Mouse (Mus musculus) myocyte (in vitro differentiated cells): ENCODE measurements around the gene Slc27a2. TPM values are rescaled to one million over a fixed set of nuclear protein-coding genes. Genes with fewer than 3 reads are reported as not detected.
"Not testable (repeated sequence)": the region's sequence is repeated elsewhere in the genome, so short reads cannot be mapped to it uniquely, and the experiment has no call there.

Experiments used
- H3K27me3 ChIP-seq: one replicate; pipeline ENCODE4 v1.6.1; 2011; ENCODE audit not compliant: control insufficient read depth, insufficient read depth, insufficient read length
- H3K36me3 ChIP-seq: one replicate; pipeline ENCODE4 v1.6.1; 2011; ENCODE audit not compliant: control insufficient read depth, insufficient read depth
- H3K4me2 ChIP-seq: one replicate; pipeline ENCODE4 v1.6.1; 2011; ENCODE audit warnings: low read depth, control low read depth
- H3K4me3 ChIP-seq: one replicate; pipeline ENCODE4 v1.5.1; 2011; ENCODE audit warnings: mild to moderate bottlenecking, control low read depth, moderate library complexity
- H3K79me2 ChIP-seq: one replicate; pipeline ENCODE4 v1.6.1; 2011; ENCODE audit not compliant: control insufficient read depth, insufficient read depth
- H3ac ChIP-seq: one replicate; pipeline ENCODE4 v1.6.1; 2011; ENCODE audit not compliant: control insufficient read depth, insufficient read length
- CEBPB ChIP-seq: IDR thresholded peaks from 2 replicates; pipeline ENCODE4 v1.6.1; 2011; ENCODE audit warnings: mild to moderate bottlenecking, moderate library complexity; ENCODE audit not compliant: poor library complexity, insufficient read depth, severe bottlenecking
- E2F4 ChIP-seq: IDR thresholded peaks from one replicate; pipeline ENCODE4 v1.6.1; 2011; ENCODE audit warnings: mild to moderate bottlenecking, control low read depth, moderate library complexity; ENCODE audit not compliant: insufficient read depth
- MAX ChIP-seq: IDR thresholded peaks from one replicate; pipeline ENCODE4 v1.6.1; 2011; ENCODE audit warnings: low read depth, mild to moderate bottlenecking, control low read depth
- MYOD1 ChIP-seq, 3 experiments: IDR thresholded peaks; one replicate each; pipeline ENCODE4 v1.6.1; 2011; ENCODE audit warnings: control low read depth in 2 of 3, low read depth in 2 of 3, mild to moderate bottlenecking in 2 of 3, moderate library complexity in 1 of 3; ENCODE audit not compliant: insufficient read length in 2 of 3, control insufficient read depth in 1 of 3
- MYOG ChIP-seq, 3 experiments: IDR thresholded peaks; one replicate each; pipeline ENCODE4 v1.6.1; 2011; ENCODE audit warnings: control low read depth in 2 of 3, low read depth in 2 of 3, mild to moderate bottlenecking in 2 of 3; ENCODE audit not compliant: insufficient read length in 2 of 3, control insufficient read depth in 1 of 3, insufficient read depth in 1 of 3
- POLR2A ChIP-seq: IDR thresholded peaks from one replicate; pipeline ENCODE4 v1.6.1; 2011; ENCODE audit warnings: low read depth, mild to moderate bottlenecking, control low read depth, moderate library complexity; ENCODE audit not compliant: insufficient read length
- POLR2AphosphoS2 ChIP-seq: IDR thresholded peaks from one replicate; pipeline ENCODE4 v1.6.1; 2011; ENCODE audit warnings: low read depth, control low read depth; ENCODE audit not compliant: insufficient read length
- REST ChIP-seq: IDR thresholded peaks from one replicate; pipeline ENCODE4 v1.6.1; 2011; ENCODE audit warnings: mild to moderate bottlenecking, control low read depth, moderate library complexity; ENCODE audit not compliant: insufficient read depth, insufficient read length
- SRF ChIP-seq: IDR thresholded peaks from one replicate; pipeline ENCODE4 v1.6.1; 2011; ENCODE audit warnings: low read depth; ENCODE audit not compliant: control insufficient read depth, insufficient read length
- TCF12 ChIP-seq: IDR thresholded peaks from one replicate; pipeline ENCODE4 v1.6.1; 2011; ENCODE audit warnings: mild to moderate bottlenecking, control low read depth; ENCODE audit not compliant: poor library complexity, insufficient read depth, severe bottlenecking
- TCF3 ChIP-seq: IDR thresholded peaks from one replicate; pipeline ENCODE4 v1.6.1; 2011; ENCODE audit warnings: low read depth, control low read depth; ENCODE audit not compliant: insufficient read length
- USF1 ChIP-seq: IDR thresholded peaks from one replicate; pipeline ENCODE4 v1.6.1; 2011; ENCODE audit warnings: low read depth, mild to moderate bottlenecking, control low read depth, moderate library complexity
- polyA plus RNA-seq: library from polyadenylated mRNA; unstranded; fragments of >200 nt; fragmentation: generic; extraction: Trizol; gene quantifications from one replicate; pipeline ENCODE4 v1.2.1, GENCODE M21; 2012; ENCODE audit warnings: missing spikeins

The Slc27a2 gene
- polyA plus RNA-seq, 1 experiment: not detected

- no peak overlapping the region for H3ac ChIP-seq
- H3K4me2 ChIP-seq: no peak overlapping the region
- H3K27me3 ChIP-seq: no peaks in the 10 kb centered on the region
- no peaks in the 10 kb centered on the region for H3K79me2 ChIP-seq
- H3K36me3 ChIP-seq: no peaks in the 10 kb centered on the region
- TF ChIP-seq POLR2A: no peak
- no peak for TF ChIP-seq REST
- no peak for TF ChIP-seq MYOD1 (IDR thresholded peaks at IDR 0.05; ENCODE audit: control insufficient read depth in 1 of 3, insufficient read length in 2 of 3, low read depth in 2 of 3)
- no peak overlapping the region for H3K4me3 ChIP-seq
Observed at GRCm38 (mm10) chr2:126515069-126515826, 37.0 kb upstream of the Slc27a2 start.

- no peaks in the 10 kb centered on the region for H3K27me3 ChIP-seq
- H3K36me3 ChIP-seq: no peaks in the 10 kb centered on the region
- H3K4me2 ChIP-seq: no peak overlapping the region
- TF ChIP-seq CEBPB (no peak), MYOD1 (IDR thresholded peaks at IDR 0.05; ENCODE audit: control insufficient read depth in 1 of 3, insufficient read length in 2 of 3, low read depth in 2 of 3) (no peak), REST (no peak), POLR2A (no peak), E2F4 (no peak), TCF3 (no peak), POLR2AphosphoS2 (no peak), SRF (no peak), USF1 (no peak)
- H3K4me3 ChIP-seq: no peak overlapping the region
- H3ac ChIP-seq: no peak overlapping the region
- H3K79me2 ChIP-seq: no peaks in the 10 kb centered on the region
Observed at GRCm38 (mm10) chr2:126519872-126520581, 32.2 kb upstream of the Slc27a2 start.

DNA sequence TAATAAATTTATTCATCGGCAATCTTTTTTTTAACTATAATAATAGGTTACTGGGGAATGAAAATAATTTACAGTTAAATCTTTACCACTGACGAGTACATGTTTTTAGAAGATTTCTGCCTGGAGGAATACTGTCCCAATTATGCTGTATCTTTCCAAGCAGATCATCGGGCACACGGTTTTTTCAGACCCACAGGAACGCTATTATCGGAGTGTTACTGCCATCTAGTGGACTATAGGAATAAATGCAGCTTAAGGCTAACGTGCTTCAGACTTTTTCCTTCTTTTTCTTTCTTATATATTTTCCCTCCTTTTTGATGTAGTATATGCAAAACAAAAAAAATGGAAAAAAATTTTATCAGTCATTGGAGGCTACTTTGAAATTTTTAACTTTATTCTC, 31.4 kb upstream of the Slc27a2 start:
- H3K27me3 ChIP-seq: no peaks in the 10 kb centered on the region
- H3K79me2 ChIP-seq: no peaks in the 10 kb centered on the region
- H3K4me3 ChIP-seq: no peak overlapping the region
- no peak overlapping the region for H3K4me2 ChIP-seq
- no peak overlapping the region for H3ac ChIP-seq
- H3K36me3 ChIP-seq: no peaks in the 10 kb centered on the region
- TF ChIP-seq MAX: no peak
- no peak for TF ChIP-seq E2F4
- TF ChIP-seq MYOG (IDR thresholded peaks at IDR 0.05; ENCODE audit: control insufficient read depth in 1 of 3, insufficient read depth in 1 of 3, insufficient read length in 2 of 3, low read depth in 2 of 3): no peak
- TF ChIP-seq TCF3: no peak
- TF ChIP-seq POLR2A: no peak
- TF ChIP-seq TCF12: no peak
- no peak for TF ChIP-seq POLR2AphosphoS2
- TF ChIP-seq SRF: no peak
- no peak for TF ChIP-seq CEBPB

- H3K27me3 ChIP-seq: no peaks in the 10 kb centered on the region
- no peak overlapping the region for H3ac ChIP-seq
- no peak overlapping the region for H3K4me2 ChIP-seq
- no peak for TF ChIP-seq USF1
- no peak for TF ChIP-seq MYOG (IDR thresholded peaks at IDR 0.05; ENCODE audit: control insufficient read depth in 1 of 3, insufficient read depth in 1 of 3, insufficient read length in 2 of 3, low read depth in 2 of 3)
- no peak for TF ChIP-seq TCF3
- TF ChIP-seq TCF12: no peak
- TF ChIP-seq CEBPB: no peak
- TF ChIP-seq SRF: no peak
- no peak for TF ChIP-seq MYOD1 (IDR thresholded peaks at IDR 0.05; ENCODE audit: control insufficient read depth in 1 of 3, insufficient read length in 2 of 3, low read depth in 2 of 3)
- no peak for TF ChIP-seq POLR2AphosphoS2
- no peak overlapping the region for H3K4me3 ChIP-seq
- no peaks in the 10 kb centered on the region for H3K36me3 ChIP-seq
- no peaks in the 10 kb centered on the region for H3K79me2 ChIP-seq
Observed at GRCm38 (mm10) chr2:126521471-126521870, 30.7 kb upstream of the Slc27a2 start.

GRCm38 (mm10) chr2:126522056-126522455, 30.2 kb upstream of the Slc27a2 start:
- TF ChIP-seq POLR2AphosphoS2: no peak
- TF ChIP-seq SRF: no peak
- TF ChIP-seq MAX: no peak
- no peak for TF ChIP-seq TCF3
- no peak for TF ChIP-seq REST
- no peak for TF ChIP-seq POLR2A
- no peak for TF ChIP-seq TCF12
- TF ChIP-seq MYOD1 (IDR thresholded peaks at IDR 0.05; ENCODE audit: control insufficient read depth in 1 of 3, insufficient read length in 2 of 3, low read depth in 2 of 3): no peak
- TF ChIP-seq E2F4: no peak
- no peak for TF ChIP-seq USF1
- TF ChIP-seq CEBPB: no peak
- TF ChIP-seq MYOG (IDR thresholded peaks at IDR 0.05; ENCODE audit: control insufficient read depth in 1 of 3, insufficient read depth in 1 of 3, insufficient read length in 2 of 3, low read depth in 2 of 3): no peak
- Histone ChIP-seq H3ac (no peak overlapping the region), H3K27me3 (no peaks in the 10 kb centered on the region), H3K4me2 (no peak overlapping the region), H3K79me2 (no peaks in the 10 kb centered on the region), H3K4me3 (no peak overlapping the region), H3K36me3 (no peaks in the 10 kb centered on the region)

DNA sequence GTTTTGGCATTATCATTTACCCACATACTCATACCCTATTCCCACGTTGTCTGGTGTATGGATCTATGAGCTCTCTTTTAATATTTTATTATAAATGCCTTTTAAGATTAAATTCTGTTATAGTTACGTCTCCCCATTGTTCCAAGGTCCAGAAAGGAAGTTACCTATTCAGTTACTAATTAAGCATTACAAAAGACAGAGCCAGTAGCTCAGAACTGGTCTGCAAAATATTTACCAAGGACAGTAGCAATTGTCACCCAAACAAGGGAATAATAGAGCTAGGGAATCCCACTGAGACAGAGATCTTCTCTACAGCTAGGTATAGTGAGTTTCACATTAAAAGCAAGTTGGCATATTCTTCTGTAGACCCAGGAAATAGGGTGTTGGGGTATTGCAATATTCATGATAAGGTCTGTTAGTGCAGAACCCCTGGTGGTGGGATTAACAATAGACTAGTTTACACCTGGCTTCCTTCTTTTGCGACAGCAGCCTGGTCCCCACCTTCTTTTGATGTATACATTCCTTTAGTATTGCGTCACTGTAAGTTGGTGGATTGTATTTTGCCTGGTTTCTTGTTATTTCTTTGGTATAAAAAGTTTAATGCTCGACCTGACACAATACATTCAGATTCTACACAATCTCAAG, 29.0 kb upstream of the Slc27a2 start:
- not testable (repeated sequence) for H3K27me3 ChIP-seq, H3K79me2 ChIP-seq, H3K36me3 ChIP-seq, H3ac ChIP-seq, H3K4me3 ChIP-seq, H3K4me2 ChIP-seq
